Mouse (Mus musculus): ENCODE data around the gene Mllt6.

- no peak for TF ChIP-seq HCFC1 (IDR thresholded peaks at IDR 0.05; ENCODE audit: low read depth, low read length)
- no peak for TF ChIP-seq MAX (IDR thresholded peaks at IDR 0.05; ENCODE audit: low read length)
- TF ChIP-seq ZMIZ1 (IDR thresholded peaks at IDR 0.05; ENCODE audit: low read depth, low read length): no peak
- no peak for TF ChIP-seq CTCF (conservative IDR thresholded peaks at IDR 0.05 in 1 of 2, IDR thresholded peaks at IDR 0.05 in 1 of 2; ENCODE audit: low read depth in 2 of 2, low read length in 2 of 2)
- TF ChIP-seq MAZ (IDR thresholded peaks at IDR 0.05; ENCODE audit: low read depth, low read length): 0 out of 2 replicates have a peak, but pooled peaks have one; percentile 58
- TF ChIP-seq KAT2A (IDR thresholded peaks at IDR 0.05; ENCODE audit: insufficient replicate concordance, low read length): no peak
- TF ChIP-seq EP300 (IDR thresholded peaks at IDR 0.05; ENCODE audit: low read length): no peak
These were observed 519 bp downstream of the Mllt6 start for GRCm38 (mm10) chr11:97663528-97664338.
